Mouse (Mus musculus): ENCODE results near the gene 4933427D14Rik. TPM values are rescaled to one million over a fixed set of nuclear protein-coding genes. Genes with fewer than 3 reads are reported as not detected.
"Not testable (repeated sequence)": the region's sequence is repeated elsewhere in the genome, so short reads cannot be mapped to it uniquely, and the experiment has no call there.

4933427D14Rik gene
- total RNA-seq, 1 experiment from 2014 or later = 40.3 TPM

DNA sequence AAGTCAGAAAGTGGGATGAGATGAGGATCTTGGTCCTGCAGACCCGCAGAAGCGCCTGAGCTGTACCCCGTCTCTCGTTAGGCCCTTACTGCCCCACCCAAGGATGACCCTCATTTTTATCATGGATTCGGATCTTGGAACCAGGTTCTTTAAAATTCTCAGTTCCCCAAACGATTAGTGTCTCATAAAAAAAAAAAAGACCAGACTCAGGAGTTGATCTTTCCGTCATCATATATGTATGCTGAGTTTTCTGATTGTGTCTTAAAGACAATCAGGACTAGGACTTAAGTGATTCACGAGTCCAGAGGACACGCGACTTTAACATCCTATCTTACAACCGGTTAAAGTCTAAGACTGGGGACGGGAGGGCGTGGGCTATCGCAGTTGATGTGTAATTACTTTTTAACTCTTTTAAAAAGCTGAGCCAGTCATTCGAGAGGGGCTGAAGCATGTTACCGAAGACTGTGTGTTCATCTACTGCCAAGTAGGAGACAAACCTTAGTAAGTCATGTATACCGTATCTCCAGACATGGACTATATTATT lies 647 bp upstream of the 4933427D14Rik start:
- no peak for ATAC-seq (replicated peaks in 1 of 2; ENCODE audit: insufficient read depth in 1 of 2, low FRiP score in 2 of 2, low TSS enrichment in 1 of 2, low read depth in 1 of 2, poor library complexity in 2 of 2, severe bottlenecking in 2 of 2)

DNA sequence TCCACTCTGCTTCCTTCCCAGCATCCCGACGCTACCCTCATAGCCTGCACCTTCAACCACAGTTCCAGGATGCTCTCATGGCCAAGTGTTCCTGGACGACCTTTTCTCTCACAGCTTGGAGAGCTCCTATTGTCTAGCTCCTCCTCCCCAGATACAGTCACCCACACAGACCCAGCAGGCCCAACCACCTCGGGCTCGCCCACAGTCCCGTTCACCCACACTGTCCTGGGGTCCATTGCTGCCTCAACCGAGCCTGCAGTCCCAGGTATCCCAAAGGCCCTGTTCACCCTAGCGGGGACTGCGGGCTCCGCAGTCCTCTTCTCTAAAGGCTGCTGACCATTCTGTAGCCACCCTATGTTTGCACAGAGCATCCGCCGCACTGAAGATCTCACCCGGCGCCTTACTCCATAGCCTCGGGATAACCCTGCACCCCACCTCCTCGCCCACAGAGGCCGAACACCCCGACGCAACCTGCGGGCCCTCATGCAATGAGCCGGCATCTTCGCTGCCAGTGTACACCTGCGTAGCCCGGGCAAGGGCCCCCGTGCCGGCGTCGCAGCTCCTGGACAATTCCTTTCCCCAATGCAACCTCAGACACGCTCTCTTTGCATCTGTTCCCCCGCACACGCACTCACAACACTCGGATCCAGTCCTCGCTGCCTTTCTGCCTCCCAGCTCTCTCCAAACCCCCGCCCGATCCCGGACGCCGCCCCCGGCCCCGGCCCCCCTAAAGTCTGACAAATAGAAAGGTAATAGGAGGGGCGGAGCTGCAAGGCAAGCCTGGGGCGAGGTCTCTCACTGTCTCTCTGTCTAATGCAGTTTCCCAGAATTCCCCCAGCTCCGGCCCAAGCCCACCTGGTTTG lies 687 bp downstream of the 4933427D14Rik start, which contains the start of gene Gm43951:
Gm43951 (minus strand) TSS at position 500 of the 863 bp plus-strand sequence.
- ATAC-seq (replicated peaks in 1 of 2; ENCODE audit: insufficient read depth in 1 of 2, low FRiP score in 2 of 2, low TSS enrichment in 1 of 2, low read depth in 1 of 2, poor library complexity in 2 of 2, severe bottlenecking in 2 of 2) = peak; percentile 8 to 42; a peak in 1 of 4 replicates

DNA sequence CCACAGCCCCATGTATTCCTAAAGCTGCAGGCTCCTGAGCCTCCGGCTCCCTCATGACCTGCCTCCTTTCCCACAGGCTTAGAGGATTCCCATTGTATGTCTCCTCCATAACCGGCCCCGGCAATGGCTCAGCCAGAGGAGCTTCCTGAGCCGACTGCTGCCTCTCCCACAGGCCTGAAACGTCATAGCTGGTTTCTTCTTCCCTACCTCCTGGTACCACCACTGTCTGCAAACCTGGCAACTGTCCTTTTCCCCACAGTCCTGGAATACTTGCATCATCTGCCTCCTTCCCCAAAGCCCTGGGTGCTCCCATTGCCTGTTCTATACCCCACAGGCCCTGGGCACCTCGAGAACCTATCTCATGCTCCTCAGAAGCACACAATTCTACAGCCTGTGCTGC lies 2.0 kb downstream of the 4933427D14Rik start:
- no peak for ATAC-seq (replicated peaks in 1 of 2; ENCODE audit: insufficient read depth in 1 of 2, low FRiP score in 2 of 2, low TSS enrichment in 1 of 2, low read depth in 1 of 2, poor library complexity in 2 of 2, severe bottlenecking in 2 of 2)

DNA sequence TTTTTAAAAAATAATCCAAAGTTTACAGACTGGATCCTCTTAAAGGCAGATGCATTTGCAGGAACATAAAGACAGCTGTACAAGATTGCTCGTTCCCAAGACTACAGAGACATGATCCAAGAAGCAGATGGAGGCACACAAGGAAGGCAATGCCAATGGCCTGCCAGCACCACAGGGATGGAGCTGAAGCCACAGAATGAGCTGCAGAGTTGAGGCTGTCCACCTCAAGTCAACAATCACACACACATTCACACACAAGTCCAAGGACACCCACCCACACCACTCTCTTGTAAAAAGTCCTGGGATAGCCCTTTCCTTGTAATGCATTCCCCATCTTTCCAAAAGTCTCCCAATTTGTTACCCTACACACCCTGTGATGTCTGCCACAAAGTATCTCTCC lies 3.8 kb downstream of the 4933427D14Rik start:
- ATAC-seq (replicated peaks in 1 of 2; ENCODE audit: insufficient read depth in 1 of 2, low FRiP score in 2 of 2, low TSS enrichment in 1 of 2, low read depth in 1 of 2, poor library complexity in 2 of 2, severe bottlenecking in 2 of 2) = no peak

DNA sequence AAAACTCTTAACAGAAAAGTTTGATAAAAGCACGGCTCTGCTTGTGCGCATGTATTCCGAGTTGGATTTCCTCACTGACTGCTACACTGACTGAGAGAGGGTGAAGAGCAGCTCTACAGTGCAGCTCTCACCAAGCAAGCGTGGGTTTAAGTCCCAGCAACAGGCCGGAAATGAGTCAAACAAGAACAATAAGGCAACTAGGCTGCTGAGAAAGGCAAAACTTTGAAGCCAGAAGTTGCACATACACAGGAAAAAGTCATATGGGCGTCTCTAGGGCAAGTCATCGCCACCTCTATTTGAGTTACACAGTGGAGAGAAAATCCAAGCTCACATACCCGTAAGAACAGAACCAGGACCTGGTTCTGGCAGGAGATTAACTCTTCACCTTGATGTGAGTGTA lies 10.8 kb downstream of the 4933427D14Rik start:
- ATAC-seq (replicated peaks in 1 of 2; ENCODE audit: insufficient read depth in 1 of 2, low FRiP score in 2 of 2, low TSS enrichment in 1 of 2, low read depth in 1 of 2, poor library complexity in 2 of 2, severe bottlenecking in 2 of 2) = no peak

DNA sequence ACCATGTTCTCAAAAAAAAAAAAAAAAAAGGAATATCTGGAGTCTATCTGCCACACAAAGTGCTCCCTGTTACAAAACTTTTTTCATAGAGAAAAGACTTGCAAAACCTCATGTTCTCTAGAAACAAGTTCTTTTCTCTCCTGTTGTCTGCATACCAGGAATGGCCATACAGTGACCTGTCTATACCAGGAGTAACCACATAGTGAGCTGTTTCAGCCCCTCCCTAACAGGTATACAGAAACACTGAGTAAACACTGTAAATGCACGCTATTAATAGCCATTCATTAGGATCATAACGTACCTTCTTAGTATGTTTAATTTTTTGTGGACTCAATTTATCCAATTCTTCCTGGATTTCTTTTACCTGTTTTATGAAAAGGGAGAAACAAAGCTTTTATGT lies 13.0 kb downstream of the 4933427D14Rik start:
- ATAC-seq (replicated peaks in 1 of 2; ENCODE audit: insufficient read depth in 1 of 2, low FRiP score in 2 of 2, low TSS enrichment in 1 of 2, low read depth in 1 of 2, poor library complexity in 2 of 2, severe bottlenecking in 2 of 2) = no peak

DNA sequence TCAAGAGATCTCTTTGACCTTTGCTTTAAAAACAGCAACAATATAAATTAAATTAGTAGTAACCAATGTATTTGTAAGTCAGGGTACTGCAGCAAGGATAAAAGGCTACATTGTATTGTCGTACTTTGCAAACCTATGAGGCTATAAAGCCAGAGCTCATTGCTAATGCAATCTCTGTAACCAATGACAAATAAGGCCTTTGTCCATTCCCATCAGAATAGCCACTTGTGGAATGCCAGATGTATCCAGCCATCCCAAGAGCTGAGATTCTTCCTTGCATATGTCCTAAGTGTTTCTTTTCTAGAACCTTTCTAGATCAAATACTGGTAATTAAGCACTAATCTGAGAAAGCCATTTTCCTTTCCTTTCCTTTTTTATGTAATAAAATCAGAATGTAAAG lies 16.4 kb downstream of the 4933427D14Rik start:
- no peak for ATAC-seq (replicated peaks in 1 of 2; ENCODE audit: insufficient read depth in 1 of 2, low FRiP score in 2 of 2, low TSS enrichment in 1 of 2, low read depth in 1 of 2, poor library complexity in 2 of 2, severe bottlenecking in 2 of 2)

DNA sequence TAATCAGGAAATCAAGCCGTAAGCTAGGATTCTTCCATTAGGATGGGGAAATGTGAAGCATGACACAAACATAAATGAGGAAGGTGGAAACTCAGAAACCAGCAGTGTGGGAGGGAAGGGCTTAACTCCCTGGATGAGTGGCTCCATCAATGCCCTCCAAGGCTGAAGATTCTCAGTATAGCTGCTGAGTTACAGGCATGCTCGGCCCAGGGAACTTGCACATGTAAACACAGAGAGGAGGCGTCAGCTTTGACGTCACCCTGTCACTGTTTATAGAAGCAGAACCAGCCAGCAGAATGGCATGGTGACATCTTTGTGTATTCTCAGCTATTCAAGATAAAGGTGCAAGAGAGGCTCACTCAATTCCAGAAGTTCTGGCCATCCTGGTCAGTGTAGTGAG lies 23.0 kb downstream of the 4933427D14Rik start:
- no peak for ATAC-seq (replicated peaks in 1 of 2; ENCODE audit: insufficient read depth in 1 of 2, low FRiP score in 2 of 2, low TSS enrichment in 1 of 2, low read depth in 1 of 2, poor library complexity in 2 of 2, severe bottlenecking in 2 of 2)

DNA sequence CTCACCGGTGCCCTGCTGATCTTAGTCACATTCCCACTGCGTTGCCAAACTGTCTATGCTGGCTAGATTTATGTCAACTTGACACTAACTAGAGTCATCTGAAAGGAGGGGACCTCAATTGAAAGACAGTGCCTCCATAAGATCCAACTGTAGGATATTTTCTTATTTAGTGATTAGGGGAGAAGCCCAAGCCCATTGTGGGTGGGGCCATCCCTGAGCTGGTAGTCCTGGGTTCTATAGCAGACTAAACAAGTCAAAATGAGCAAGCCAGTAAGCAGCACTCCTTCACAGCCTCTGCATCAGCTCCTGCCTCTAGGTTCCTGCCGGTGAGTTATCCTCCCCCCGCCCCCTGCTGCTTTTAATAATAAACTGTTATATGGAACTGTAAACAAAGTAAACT lies 26.1 kb downstream of the 4933427D14Rik start:
- ATAC-seq (replicated peaks in 1 of 2; ENCODE audit: insufficient read depth in 1 of 2, low FRiP score in 2 of 2, low TSS enrichment in 1 of 2, low read depth in 1 of 2, poor library complexity in 2 of 2, severe bottlenecking in 2 of 2) = no peak

DNA sequence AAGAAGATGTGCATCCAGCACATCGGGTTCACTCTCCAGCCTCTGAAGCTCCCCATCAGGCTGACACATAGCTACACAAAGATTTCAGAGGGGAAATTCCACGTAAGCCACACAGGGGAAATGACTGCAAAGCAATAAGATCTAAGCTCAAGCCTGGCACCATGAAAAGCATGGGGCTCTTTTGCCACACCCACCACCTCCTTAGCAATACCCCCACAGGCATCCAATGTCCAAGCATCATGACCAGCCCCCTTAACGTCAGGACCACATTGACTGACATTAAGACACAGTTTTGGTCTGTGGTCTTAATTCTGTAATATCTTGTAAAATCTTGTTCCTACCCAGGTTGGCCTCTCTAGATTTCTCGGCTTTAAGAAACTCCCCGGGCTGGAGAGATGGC lies 26.7 kb downstream of the 4933427D14Rik start:
- ATAC-seq (replicated peaks in 1 of 2; ENCODE audit: insufficient read depth in 1 of 2, low FRiP score in 2 of 2, low TSS enrichment in 1 of 2, low read depth in 1 of 2, poor library complexity in 2 of 2, severe bottlenecking in 2 of 2) = no peak

DNA sequence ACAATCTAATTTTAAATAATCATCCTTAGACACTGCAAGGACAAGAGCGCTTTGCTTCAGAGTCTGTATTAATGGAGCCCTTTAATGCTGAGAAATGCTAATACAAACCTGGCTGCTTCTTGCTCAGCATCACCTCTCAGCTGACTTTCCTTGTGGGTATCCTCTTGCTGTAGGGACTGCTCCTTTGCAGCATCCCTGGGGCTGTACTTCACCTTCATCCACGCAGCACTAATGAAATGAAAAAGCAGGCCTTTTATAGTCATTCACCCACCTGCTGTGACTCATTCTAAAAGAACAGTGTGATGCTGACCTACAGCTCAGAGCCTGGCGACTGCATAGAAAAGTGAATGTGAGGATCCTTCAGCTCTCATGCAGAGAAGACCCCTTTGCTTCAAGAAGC lies 30.7 kb downstream of the 4933427D14Rik start:
- ATAC-seq (replicated peaks in 1 of 2; ENCODE audit: insufficient read depth in 1 of 2, low FRiP score in 2 of 2, low TSS enrichment in 1 of 2, low read depth in 1 of 2, poor library complexity in 2 of 2, severe bottlenecking in 2 of 2) = no peak

DNA sequence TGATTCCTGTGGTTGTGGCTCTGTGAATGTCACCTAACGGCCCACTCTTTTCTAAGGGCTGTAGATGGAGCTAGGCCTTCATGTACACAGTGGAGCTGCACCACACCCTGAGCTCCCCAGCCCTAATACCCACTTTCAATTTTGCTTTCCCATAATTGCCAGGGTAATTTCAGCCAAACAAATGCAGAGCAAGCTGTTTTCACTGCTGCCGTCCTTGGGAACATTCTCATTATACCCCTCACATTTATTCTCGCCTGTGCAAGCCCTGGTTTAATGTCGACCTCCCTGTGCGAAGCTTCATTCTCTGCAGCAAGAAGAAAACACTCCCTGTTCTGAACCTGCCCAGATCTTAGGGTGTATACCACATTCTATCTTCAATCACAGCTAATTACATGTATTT lies 31.3 kb downstream of the 4933427D14Rik start:
- ATAC-seq (replicated peaks in 1 of 2; ENCODE audit: insufficient read depth in 1 of 2, low FRiP score in 2 of 2, low TSS enrichment in 1 of 2, low read depth in 1 of 2, poor library complexity in 2 of 2, severe bottlenecking in 2 of 2) = no peak

DNA sequence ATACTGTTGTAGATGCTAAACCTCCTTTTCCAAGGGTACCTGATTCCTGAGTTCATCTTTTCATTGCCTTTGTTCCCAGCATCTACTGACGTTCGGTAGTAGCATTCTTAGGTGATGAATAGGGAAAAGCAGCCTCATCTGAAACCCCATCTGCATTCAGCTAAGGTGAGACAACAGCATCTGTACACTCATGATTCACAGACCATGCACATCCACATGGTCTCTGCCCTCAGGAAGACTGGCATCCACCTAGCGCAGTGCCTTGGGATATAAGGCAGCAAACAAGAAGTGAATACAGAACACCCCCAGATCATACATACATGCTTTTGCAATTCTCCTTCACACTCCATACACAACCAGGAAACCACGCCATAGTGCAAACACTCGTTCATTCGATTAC lies 32.5 kb downstream of the 4933427D14Rik start:
- no peak for ATAC-seq (replicated peaks in 1 of 2; ENCODE audit: insufficient read depth in 1 of 2, low FRiP score in 2 of 2, low TSS enrichment in 1 of 2, low read depth in 1 of 2, poor library complexity in 2 of 2, severe bottlenecking in 2 of 2)

DNA sequence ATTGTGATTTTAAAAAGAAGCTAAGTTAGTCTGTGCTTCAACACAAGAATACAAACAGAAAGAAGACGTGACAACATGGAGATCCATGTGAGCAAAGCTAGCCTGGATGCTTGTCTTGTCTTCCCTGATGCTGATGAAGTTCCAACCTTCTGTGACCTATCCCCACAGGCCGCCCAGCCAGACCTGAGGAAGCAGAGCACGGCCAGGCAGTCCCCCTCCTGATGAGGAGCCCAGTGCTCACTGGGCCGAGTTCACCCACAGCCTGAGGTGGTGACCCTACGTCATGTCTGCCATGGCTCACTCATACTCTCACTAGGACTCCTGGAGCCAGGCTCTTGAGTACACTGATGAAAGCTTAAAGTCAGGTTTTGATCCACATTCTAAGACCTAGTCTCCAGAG lies 33.8 kb downstream of the 4933427D14Rik start:
- ATAC-seq (replicated peaks in 1 of 2; ENCODE audit: insufficient read depth in 1 of 2, low FRiP score in 2 of 2, low TSS enrichment in 1 of 2, low read depth in 1 of 2, poor library complexity in 2 of 2, severe bottlenecking in 2 of 2) = no peak

DNA sequence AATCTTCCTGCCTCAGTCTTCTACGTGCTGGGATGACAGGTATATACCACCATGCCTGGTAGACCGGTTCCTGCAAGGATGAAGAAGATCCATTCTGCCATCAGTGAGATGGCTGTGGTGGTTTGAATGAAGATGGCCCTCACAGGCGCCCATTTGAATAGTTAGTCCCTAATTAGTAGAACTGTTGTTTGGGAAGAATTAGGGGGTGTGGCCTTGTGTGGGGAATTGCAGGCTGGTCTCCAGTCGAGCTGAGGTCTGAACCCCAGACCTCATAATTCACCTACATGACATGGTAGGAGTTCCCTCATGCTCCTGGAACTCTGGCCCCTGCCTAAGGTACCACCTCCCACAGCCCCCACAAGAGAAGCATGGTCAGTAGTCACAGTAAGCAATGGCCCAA lies 35.4 kb downstream of the 4933427D14Rik start:
- ATAC-seq (replicated peaks in 1 of 2; ENCODE audit: insufficient read depth in 1 of 2, low FRiP score in 2 of 2, low TSS enrichment in 1 of 2, low read depth in 1 of 2, poor library complexity in 2 of 2, severe bottlenecking in 2 of 2) = not testable (repeated sequence)

DNA sequence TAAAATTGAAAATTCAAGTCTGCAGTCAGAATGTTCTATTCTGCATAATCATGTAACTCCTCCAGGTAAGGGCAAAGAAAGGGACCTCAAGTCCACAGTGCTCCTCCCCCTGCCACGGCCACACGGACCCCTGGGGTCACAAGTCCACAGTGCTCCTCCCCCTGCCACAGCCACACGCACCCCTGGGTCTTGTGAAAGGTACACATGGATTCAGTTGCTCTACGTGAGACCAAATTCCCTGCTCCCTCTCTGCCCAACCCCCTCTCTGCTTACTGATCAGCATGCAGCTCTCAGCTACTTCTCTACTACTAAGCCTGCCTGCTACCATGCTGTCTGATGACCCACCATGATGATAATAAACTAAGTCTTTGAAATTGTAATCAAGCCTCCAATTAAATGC lies 37.4 kb downstream of the 4933427D14Rik start:
- ATAC-seq (replicated peaks in 1 of 2; ENCODE audit: insufficient read depth in 1 of 2, low FRiP score in 2 of 2, low TSS enrichment in 1 of 2, low read depth in 1 of 2, poor library complexity in 2 of 2, severe bottlenecking in 2 of 2) = no peak

DNA sequence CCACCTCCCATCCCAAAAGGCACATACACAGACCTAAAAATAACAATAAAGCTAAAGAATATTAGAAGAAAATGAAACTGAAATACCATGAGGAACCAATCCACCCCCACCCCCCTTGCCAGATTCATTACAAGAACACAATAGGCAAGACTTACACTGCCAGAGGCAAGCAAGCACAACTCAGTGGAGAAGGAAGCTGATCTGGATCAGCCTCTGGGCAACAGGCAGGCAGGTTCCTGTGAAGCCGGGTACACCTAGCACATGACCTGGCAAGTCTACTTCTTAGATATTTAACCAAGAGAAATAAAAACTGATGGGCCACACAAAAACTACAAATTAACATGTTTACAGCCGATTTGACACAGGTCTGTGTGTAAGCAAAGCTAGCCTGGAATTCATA lies 44.1 kb downstream of the 4933427D14Rik start:
- no peak for ATAC-seq (replicated peaks in 1 of 2; ENCODE audit: insufficient read depth in 1 of 2, low FRiP score in 2 of 2, low TSS enrichment in 1 of 2, low read depth in 1 of 2, poor library complexity in 2 of 2, severe bottlenecking in 2 of 2)

DNA sequence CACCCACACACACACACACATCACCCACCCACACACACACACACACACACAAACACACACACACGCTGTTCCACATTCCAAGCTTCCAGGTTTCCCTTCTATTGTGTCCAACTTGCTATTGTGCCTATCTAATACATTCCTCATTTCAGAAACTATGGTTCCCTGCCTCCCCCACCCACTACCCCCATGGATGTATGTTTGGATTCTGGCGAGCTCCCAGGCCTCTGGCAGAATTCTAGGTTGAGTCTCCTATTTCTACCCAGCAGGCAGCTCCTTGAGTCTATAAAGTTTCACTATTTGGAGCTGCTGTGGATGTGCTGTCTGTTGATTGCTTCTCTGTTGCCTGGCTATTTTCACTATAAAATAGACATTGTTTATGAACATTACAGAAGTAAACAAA lies 50.6 kb downstream of the 4933427D14Rik start:
- ATAC-seq (replicated peaks in 1 of 2; ENCODE audit: insufficient read depth in 1 of 2, low FRiP score in 2 of 2, low TSS enrichment in 1 of 2, low read depth in 1 of 2, poor library complexity in 2 of 2, severe bottlenecking in 2 of 2) = no peak

DNA sequence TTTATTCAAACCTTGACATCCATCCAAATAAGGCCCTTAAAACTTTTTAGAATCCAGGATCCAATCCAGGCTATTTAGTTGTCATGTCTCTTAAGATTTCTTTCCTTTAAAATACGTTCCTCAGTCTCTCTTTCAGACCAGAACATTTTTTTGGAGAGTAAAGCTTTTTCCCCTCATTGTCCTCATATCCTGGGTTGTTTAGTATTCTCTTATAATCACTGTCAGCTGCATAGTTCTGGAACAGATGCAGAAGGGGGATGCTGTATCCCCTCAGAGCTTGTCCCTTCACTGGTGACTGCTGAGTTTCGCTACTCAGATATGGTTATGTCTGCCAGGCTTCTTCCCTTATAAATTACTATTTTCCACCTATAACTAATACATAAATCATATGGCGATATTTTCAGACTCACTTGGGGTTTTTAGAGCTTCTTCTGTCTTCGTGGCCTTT lies 51.3 kb downstream of the 4933427D14Rik start:
- ATAC-seq (replicated peaks in 1 of 2; ENCODE audit: insufficient read depth in 1 of 2, low FRiP score in 2 of 2, low TSS enrichment in 1 of 2, low read depth in 1 of 2, poor library complexity in 2 of 2, severe bottlenecking in 2 of 2) = no peak

All from hematopoietic stem cell, adult 5-6 weeks (primary cell).